Mouse (Mus musculus) CH12.LX (cell line): ENCODE results near the gene Mia2. TPM values are rescaled to one million over a fixed set of nuclear protein-coding genes. Genes with fewer than 3 reads are reported as not detected.

ENCODE experiments used
- DNase-seq: peaks from one replicate; pipeline ENCODE4 v3.0.0-alpha.2; 2013; ENCODE audit errors: extremely low read depth
- H3K27ac ChIP-seq: 2 replicates; pipeline ENCODE4 v1.5.1; 2012; ENCODE audit warnings: low read depth, mild to moderate bottlenecking, control low read depth, moderate library complexity; ENCODE audit not compliant: insufficient read depth
- H3K27me3 ChIP-seq: replicated peaks from 2 replicates; pipeline ENCODE3; 2012; ENCODE audit warnings: inconsistent platforms
- H3K36me3 ChIP-seq, 2 experiments: replicated peaks in 1 of 2; 2 replicates each; pipeline versions ENCODE3 to v1.6.1; 2012; ENCODE audit warnings: inconsistent platforms in 1 of 2, low read length in 1 of 2, mild to moderate bottlenecking in 1 of 2, mixed read lengths in 1 of 2, moderate library complexity in 1 of 2; ENCODE audit not compliant: control insufficient read depth in 1 of 2, insufficient read depth in 1 of 2
- H3K4me1 ChIP-seq, 2 experiments: 2 replicates each; pipeline ENCODE4 v1.6.1; 2012; ENCODE audit warnings: inconsistent platforms in 1 of 2, moderate library complexity in 1 of 2; ENCODE audit not compliant: insufficient read depth in 2 of 2, control insufficient read depth in 1 of 2
- H3K4me2 ChIP-seq: 2 replicates; pipeline ENCODE4 v1.6.1; 2012; ENCODE audit warnings: low read depth, mild to moderate bottlenecking, control low read depth; ENCODE audit not compliant: poor library complexity, insufficient read depth, severe bottlenecking
- H3K4me3 ChIP-seq, 3 experiments: fragments of 150-350 bp in 1 of 3; sonication (generic) in 1 of 3; replicated peaks in 1 of 3; 2 replicates each; pipeline versions ENCODE3 to v1.5.1; 2011 to 2012; ENCODE audit warnings: low read depth in 2 of 3, low read length in 2 of 3, mild to moderate bottlenecking in 2 of 3, moderate library complexity in 2 of 3, control low read depth in 1 of 3, improper control_type of control experiment in 1 of 3, inconsistent platforms in 1 of 3, mixed read lengths in 1 of 3; ENCODE audit not compliant: poor library complexity in 1 of 3
- H3K79me2 ChIP-seq: replicated peaks from 2 replicates; pipeline ENCODE4 v1.6.1; 2012; ENCODE audit warnings: mild to moderate bottlenecking, moderate library complexity; ENCODE audit not compliant: control insufficient read depth, poor library complexity, insufficient read depth, severe bottlenecking; ENCODE audit errors: extremely low read depth
- H3K9ac ChIP-seq: 2 replicates; pipeline ENCODE4 v1.6.1; 2012; ENCODE audit warnings: low read depth, mild to moderate bottlenecking, control low read depth, moderate library complexity; ENCODE audit not compliant: insufficient read depth
- H3K9me3 ChIP-seq: replicated peaks from 2 replicates; pipeline ENCODE3; 2012; ENCODE audit warnings: low read length, inconsistent platforms, mixed read lengths
- BHLHE40 ChIP-seq: IDR thresholded peaks from 2 replicates; pipeline ENCODE4 v1.6.1; 2011; ENCODE audit warnings: mild to moderate bottlenecking, low read depth, low read length, improper control_type of control experiment
- CHD1 ChIP-seq: IDR thresholded peaks from 2 replicates; pipeline ENCODE4 v1.6.1; 2012; ENCODE audit warnings: low read depth, low read length, improper control_type of control experiment, inconsistent platforms
- CTCF ChIP-seq, 2 experiments: IDR thresholded peaks in 1 of 2; conservative IDR thresholded peaks in 1 of 2; 2 replicates each; pipeline ENCODE4 v1.5.1; 2011 to 2012; ENCODE audit warnings: low read depth in 2 of 2, low read length in 2 of 2, improper control_type of control experiment in 1 of 2, inconsistent platforms in 1 of 2, mild to moderate bottlenecking in 1 of 2, moderate library complexity in 1 of 2
- E2F4 ChIP-seq: IDR thresholded peaks from 2 replicates; pipeline ENCODE4 v1.6.1; 2011; ENCODE audit warnings: low read depth, low read length, improper control_type of control experiment; ENCODE audit not compliant: insufficient replicate concordance
- ELF1 ChIP-seq: IDR thresholded peaks from 2 replicates; pipeline ENCODE4 v1.6.1; 2014; ENCODE audit warnings: low read depth, mild to moderate bottlenecking, inconsistent platforms, low read length, improper control_type of control experiment
- EP300 ChIP-seq: IDR thresholded peaks from 2 replicates; pipeline ENCODE4 v1.6.1; 2011; ENCODE audit warnings: low read length, improper control_type of control experiment
- GABPA ChIP-seq: IDR thresholded peaks from 2 replicates; pipeline ENCODE4 v1.6.1; 2012; ENCODE audit warnings: low read depth, low read length, improper control_type of control experiment, inconsistent platforms; ENCODE audit not compliant: insufficient replicate concordance
- HCFC1 ChIP-seq: IDR thresholded peaks from 2 replicates; pipeline ENCODE4 v1.6.1; 2012; ENCODE audit warnings: low read depth, mild to moderate bottlenecking, inconsistent platforms, low read length, improper control_type of control experiment
- IRF4 ChIP-seq: IDR thresholded peaks from 2 replicates; pipeline ENCODE4 v1.6.1; 2014; ENCODE audit warnings: low read depth, mild to moderate bottlenecking, inconsistent platforms, low read length, improper control_type of control experiment
- JUN ChIP-seq: IDR thresholded peaks from 2 replicates; pipeline ENCODE4 v1.6.1; 2011; ENCODE audit warnings: low read depth, mild to moderate bottlenecking, low read length, improper control_type of control experiment, moderate library complexity; ENCODE audit not compliant: insufficient read depth
- JUND ChIP-seq: conservative IDR thresholded peaks from 2 replicates; pipeline ENCODE4 v1.6.1; 2011; ENCODE audit warnings: low read depth, low read length, improper control_type of control experiment
- KAT2A ChIP-seq: IDR thresholded peaks from 2 replicates; pipeline ENCODE4 v1.6.1; 2012; ENCODE audit warnings: low read length, improper control_type of control experiment, inconsistent platforms; ENCODE audit not compliant: insufficient replicate concordance
- MEF2A ChIP-seq: IDR thresholded peaks from 2 replicates; pipeline ENCODE4 v1.6.1; 2014; ENCODE audit warnings: low read depth, mild to moderate bottlenecking, inconsistent platforms, low read length, improper control_type of control experiment, borderline replicate concordance
- MXI1 ChIP-seq: IDR thresholded peaks from 2 replicates; pipeline ENCODE4 v1.6.1; 2011; ENCODE audit warnings: mild to moderate bottlenecking, low read depth, low read length, improper control_type of control experiment
- MYC ChIP-seq: IDR thresholded peaks from 2 replicates; pipeline ENCODE4 v1.6.1; 2011; ENCODE audit warnings: low read depth, mild to moderate bottlenecking, improper control_type of control experiment, low read length
- NRF1 ChIP-seq: IDR thresholded peaks from 2 replicates; pipeline ENCODE4 v1.6.1; 2014; ENCODE audit warnings: low read depth, mild to moderate bottlenecking, inconsistent platforms, low read length, improper control_type of control experiment, moderate library complexity
- POLR2A ChIP-seq: IDR thresholded peaks from 2 replicates; pipeline ENCODE4 v1.6.1; 2011; ENCODE audit warnings: low read depth, mild to moderate bottlenecking, improper control_type of control experiment, low read length
- POLR2AphosphoS2 ChIP-seq: IDR thresholded peaks from 2 replicates; pipeline ENCODE4 v1.6.1; 2011; ENCODE audit warnings: low read depth, low read length, improper control_type of control experiment
- RAD21 ChIP-seq: IDR thresholded peaks from 2 replicates; pipeline ENCODE4 v1.6.1; 2011; ENCODE audit warnings: low read depth, mild to moderate bottlenecking, low read length, improper control_type of control experiment, moderate library complexity
- RCOR1 ChIP-seq: conservative IDR thresholded peaks from 2 replicates; pipeline ENCODE4 v1.6.1; 2012; ENCODE audit warnings: low read depth, mild to moderate bottlenecking, inconsistent platforms, low read length, improper control_type of control experiment
- SIN3A ChIP-seq: IDR thresholded peaks from 2 replicates; pipeline ENCODE4 v1.6.1; 2012; ENCODE audit warnings: low read length, improper control_type of control experiment, inconsistent platforms
- SMC3 ChIP-seq: IDR thresholded peaks from 2 replicates; pipeline ENCODE4 v1.6.1; 2011; ENCODE audit warnings: low read depth, low read length, improper control_type of control experiment
- TBP ChIP-seq: conservative IDR thresholded peaks from 2 replicates; pipeline ENCODE4 v1.6.1; 2011; ENCODE audit warnings: low read depth, low read length, improper control_type of control experiment
- TCF12 ChIP-seq: IDR thresholded peaks from 2 replicates; pipeline ENCODE4 v1.6.1; 2014; ENCODE audit warnings: low read depth, mild to moderate bottlenecking, inconsistent platforms, low read length, improper control_type of control experiment
- UBTF ChIP-seq: IDR thresholded peaks from 2 replicates; pipeline ENCODE4 v1.6.1; 2012; ENCODE audit warnings: low read depth, mild to moderate bottlenecking, inconsistent platforms, low read length, improper control_type of control experiment, moderate library complexity
- USF1 ChIP-seq: IDR thresholded peaks from 2 replicates; pipeline ENCODE4 v1.6.1; 2014; ENCODE audit warnings: low read depth, mild to moderate bottlenecking, inconsistent platforms, low read length, improper control_type of control experiment
- ZC3H11A ChIP-seq: IDR thresholded peaks from 2 replicates; pipeline ENCODE4 v1.6.1; 2012; ENCODE audit warnings: low read depth, mild to moderate bottlenecking, inconsistent platforms, low read length, improper control_type of control experiment
- ZMIZ1 ChIP-seq: IDR thresholded peaks from 2 replicates; pipeline ENCODE4 v1.6.1; 2012; ENCODE audit warnings: low read depth, mild to moderate bottlenecking, inconsistent platforms, low read length, improper control_type of control experiment
- ZNF384 ChIP-seq: IDR thresholded peaks from 2 replicates; pipeline ENCODE4 v1.6.1; 2012; ENCODE audit warnings: low read depth, low read length, improper control_type of control experiment, inconsistent platforms
- dilution Hi-C: fragments of 300-500 bp; cut with MboI; formaldehyde crosslinking; loops from 2 replicates; pipeline ENCODE4 v1.14.3; 2020; ENCODE audit warnings: low sequenced_read_pairs; ENCODE audit not compliant: extremely low pct_unique_long_range_greater_than_20kb, extremely low pct_ligation_motif_present
- in situ Hi-C: fragments of 300-500 bp; cut with MboI; formaldehyde crosslinking; loops from 3 replicates; pipeline ENCODE4 v1.14.3; 2019; ENCODE audit warnings: low sequenced_read_pairs, low pct_ligation_motif_present, low pct_unique_long_range_greater_than_20kb, mixed read lengths
- polyA plus RNA-seq: library from polyadenylated mRNA; unstranded; fragments of >175 nt; gene quantifications from 2 replicates; pipeline ENCODE4 v1.2.1, GENCODE M21; 2012; ENCODE audit warnings: low read depth; ENCODE audit not compliant: insufficient read length
- total RNA-seq, 2 experiments: library from RNA; depleted of rRNA; stranded (reverse); fragments of 300-350 nt in 1 of 2; fragments of >200 nt in 1 of 2; gene quantifications; 2 replicates each; pipeline ENCODE4 v1.2.3; 2012 to 2014

The Mia2 gene
- total and polyA plus RNA-seq, 3 experiments: 68.1 to 162 (median 99.2) TPM

- Histone ChIP-seq H3K4me1 (peaks cover 6 to 30% of the 10 kb centered on the region in 2 experiments; a peak in 3 of 4 replicates), H3K27ac (peak overlapping the region; percentile 93), H3K4me2 (peak overlapping the region; percentile 64), H3K4me3 (peak overlapping the region; percentile 58 to 90 (median 83)), H3K9ac (peak overlapping the region; percentile 99), H3K9me3 (no peaks in the 10 kb centered on the region), H3K79me2 (peaks cover 38% of the 10 kb centered on the region), H3K36me3 (peaks cover 0 to 8% of the 10 kb centered on the region in 2 experiments), H3K27me3 (no peaks in the 10 kb centered on the region)
- dilution Hi-C loops: no loop called here
- in situ Hi-C loops: no loop called here
- peak; percentile 75 for TF ChIP-seq TBP
- TF ChIP-seq CHD1: no peak
- no peak for TF ChIP-seq MEF2A
- peak; percentile 66 for TF ChIP-seq BHLHE40
- no peak for TF ChIP-seq NRF1
- TF ChIP-seq IRF4: peak; percentile 51; the same call in 1 of the 2 replicates
- TF ChIP-seq GABPA: no peak
- TF ChIP-seq POLR2AphosphoS2: no peak
- peak; percentile 80 for TF ChIP-seq MYC
- TF ChIP-seq EP300: no peak; the same call in 1 of the 2 replicates
- TF ChIP-seq JUND: 0 out of 2 replicates have a peak, but pooled peaks have one; percentile 30
- peak; percentile 47; the same call in 1 of the 2 replicates for TF ChIP-seq MXI1
- no peak; the same call in 1 of the 2 replicates for TF ChIP-seq HCFC1
- peak; percentile 85 for DNase-seq
These were observed 34.6 kb downstream of the Mia2 start for GRCm38 (mm10) chr12:59130249-59130648.

GRCm38 (mm10) chr12:59130651-59131577 is 35.3 kb downstream of the Mia2 start:
- peak overlapping the region; percentile 64 for H3K4me2 ChIP-seq
- H3K36me3 ChIP-seq: peaks cover 0 to 13% of the 10 kb centered on the region in 2 experiments
- peak overlapping the region; percentile 83 to 91 (median 90) for H3K4me3 ChIP-seq
- H3K79me2 ChIP-seq: peaks cover 45% of the 10 kb centered on the region
- H3K27ac ChIP-seq: peak overlapping the region; percentile 93
- in situ Hi-C loops (no loop called here), dilution Hi-C loops (no loop called here)
- H3K27me3 ChIP-seq: no peaks in the 10 kb centered on the region
- H3K4me1 ChIP-seq: peaks cover 6 to 36% of the 10 kb centered on the region in 2 experiments; a peak in 3 of 4 replicates
- H3K9me3 ChIP-seq: no peaks in the 10 kb centered on the region
- H3K9ac ChIP-seq: peak overlapping the region; percentile 99
- DNase-seq: peak; percentile 79
- TF ChIP-seq RAD21: peak; percentile 10
- peak; percentile 95 for TF ChIP-seq POLR2A
- TF ChIP-seq RCOR1: 0 out of 2 replicates have a peak, but pooled peaks have one; percentile 31
- peak; percentile 48; the same call in 1 of the 2 replicates for TF ChIP-seq IRF4
- TF ChIP-seq UBTF: peak; percentile 65
- peak; percentile 78; the same call in 1 of the 2 replicates for TF ChIP-seq MYC
- no peak for TF ChIP-seq ZC3H11A
- no peak; the same call in 1 of the 2 replicates for TF ChIP-seq KAT2A
- no peak for TF ChIP-seq JUN
- peak; percentile 79 for TF ChIP-seq TCF12
- TF ChIP-seq ZMIZ1: peak; percentile 96
- no peak for TF ChIP-seq USF1
- peak; percentile 99; the same call in 1 of the 2 replicates for TF ChIP-seq CHD1
- TF ChIP-seq SIN3A: peak; percentile 87
- TF ChIP-seq GABPA: no peak
- TF ChIP-seq POLR2AphosphoS2: peak; percentile 84
- no peak for TF ChIP-seq E2F4
- no peak for TF ChIP-seq ZNF384
- TF ChIP-seq SMC3: no peak
- peak in 1 of 2 experiments; percentile 28; a peak in 2 of 4 replicates for TF ChIP-seq CTCF (conservative IDR thresholded peaks at IDR 0.05 in 1 of 2, IDR thresholded peaks at IDR 0.05 in 1 of 2; ENCODE audit: low read depth in 2 of 2, low read length in 2 of 2)
- TF ChIP-seq MEF2A: peak; percentile 88
- peak; percentile 55 for TF ChIP-seq ELF1
